Mouse (Mus musculus) fibroblast of lung, adult 2 months (primary cell): ENCODE data around the gene Dock10.

Experiments
- DNase-seq: peaks from one replicate; pipeline ENCODE4 v3.0.0-alpha.2; 2011; ENCODE audit warnings: low read depth

Gene Dock10

DNA sequence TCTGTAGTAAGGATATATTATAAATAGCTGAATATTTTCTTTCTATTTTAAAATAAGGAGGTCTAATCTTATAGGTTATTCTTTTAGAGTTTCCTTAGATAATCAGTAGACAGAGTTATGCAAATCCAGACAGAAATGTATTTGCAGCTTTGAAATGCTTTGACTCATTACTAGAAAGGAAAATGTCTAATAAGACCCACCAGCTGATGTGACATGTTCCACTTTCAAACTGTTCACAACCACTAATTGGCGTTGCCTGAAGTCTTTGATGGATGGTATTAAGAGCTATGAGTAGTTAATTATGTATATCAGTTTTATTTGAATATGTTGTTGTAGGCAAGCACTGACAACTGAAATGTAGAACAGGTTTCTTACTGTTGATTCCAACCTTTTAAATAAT, 298.4 kb downstream of the Dock10 start:
- DNase-seq, result no peak

GRCm38 (mm10) chr1:80459477-80459876, 298.9 kb downstream of the Dock10 start:
- DNase-seq, result no peak

- no peak for DNase-seq
Observed at GRCm38 (mm10) chr1:80453971-80454370, 304.4 kb downstream of the Dock10 start.

DNA sequence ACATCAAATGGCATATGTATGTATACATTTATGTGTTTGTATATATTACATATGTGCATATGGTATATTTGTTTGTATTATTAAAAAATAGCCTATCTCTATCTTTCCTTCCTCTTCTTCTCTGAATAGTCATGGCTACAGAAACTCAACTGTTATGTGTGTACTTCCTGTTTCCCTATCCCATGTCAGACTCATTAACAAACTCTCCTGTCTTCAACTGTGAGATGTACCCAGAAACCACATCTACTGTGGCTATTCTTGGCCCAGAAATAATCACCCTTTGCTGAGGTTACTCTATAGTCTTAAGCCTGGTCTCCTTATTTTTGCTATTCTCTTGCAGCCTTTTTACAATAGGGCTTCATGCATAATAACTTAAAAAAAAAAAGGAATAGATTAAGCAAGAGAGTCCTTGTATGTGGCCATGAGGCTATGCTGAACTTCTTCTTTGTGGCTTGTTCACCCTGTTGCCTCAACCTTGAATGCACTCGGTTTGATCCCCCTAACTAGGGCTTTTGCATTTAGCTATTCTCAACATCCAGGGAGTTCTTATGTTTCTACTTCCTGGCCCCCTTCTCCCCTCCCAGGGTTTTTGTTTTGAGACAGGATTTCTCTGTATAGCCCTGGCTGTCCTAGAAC, 306.3 kb downstream of the Dock10 start:
- DNase-seq, result no peak
